Comparison of ENCODE assay signal across 18 mouse cellular contexts in the genomic region with DNA sequence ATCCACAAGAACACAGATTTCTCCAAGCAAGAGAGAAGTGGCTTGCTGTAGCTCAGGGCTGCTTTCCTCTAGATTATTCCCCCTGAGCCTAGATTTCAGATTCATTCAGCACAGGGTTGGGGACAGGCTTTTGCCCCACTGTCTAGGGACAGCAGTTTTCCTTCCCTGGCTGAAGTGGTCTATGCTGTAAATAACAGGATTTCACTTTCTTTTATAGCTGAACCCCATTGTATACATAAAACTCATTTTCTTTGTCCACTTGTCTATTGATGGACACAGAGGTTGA.
"Had no signal": no experiment of that assay in that cellular context is flagged by ENCODE, and none has a peak within 500 bp of the region (broad histone marks: within the 10 kb centered on the region; RNA-seq: fewer than 3 reads in every experiment).

No protein-coding gene starts in this region.

- ATAC-seq: intestine, postnatal 0 days; liver, embryonic 12.5 days had no signal

- H3K27me3 ChIP-seq: kidney, embryonic 15.5 days; limb, embryonic 13.5 days; liver, embryonic 12.5 days; lung, embryonic 15.5 days had no signal

- H3K27ac ChIP-seq: kidney, embryonic 15.5 days; left cerebral cortex, adult 2 months; limb, embryonic 13.5 days; liver, embryonic 12.5 days; liver, embryonic 15.5 days; lung, embryonic 15.5 days had no signal

- H3K4me1 ChIP-seq: kidney, embryonic 15.5 days; limb, embryonic 13.5 days; liver, embryonic 12.5 days; liver, embryonic 15.5 days; lung, embryonic 15.5 days; megakaryocyte, embryonic 14.5 days had no signal

- H3K9me3 ChIP-seq: kidney, embryonic 15.5 days; limb, embryonic 13.5 days; liver, embryonic 12.5 days; liver, embryonic 15.5 days; lung, embryonic 15.5 days; megakaryocyte, embryonic 14.5 days had no signal

- H3K36me3 ChIP-seq: kidney, embryonic 15.5 days; limb, embryonic 13.5 days; liver, embryonic 12.5 days; liver, embryonic 15.5 days; lung, embryonic 15.5 days had no signal

- H3K9ac ChIP-seq: kidney, embryonic 15.5 days; limb, embryonic 13.5 days; liver, embryonic 12.5 days; liver, embryonic 15.5 days; lung, embryonic 15.5 days had no signal

- H3K4me3 ChIP-seq: kidney, embryonic 15.5 days; left cerebral cortex, adult 2 months; limb, embryonic 13.5 days; liver, embryonic 12.5 days; liver, embryonic 15.5 days; lung, embryonic 15.5 days; megakaryocyte, embryonic 14.5 days had no signal

- DNase-seq: kidney, adult 8-10 months; kidney, postnatal 10 days; kidney, postnatal 36 days; layer of hippocampus, postnatal 36 days; liver; lung, adult 18-20 months; lung, postnatal 10 days; lung, postnatal 36 days; thymus, adult 18-20 months; thymus, postnatal 36 days had no signal

- H3K4me2 ChIP-seq: kidney, embryonic 15.5 days; limb, embryonic 13.5 days; liver, embryonic 12.5 days; liver, embryonic 15.5 days; lung, embryonic 15.5 days had no signal
